Mouse (Mus musculus) hindlimb bud, embryonic 11.5 days (tissue): ENCODE results near the gene Cldn24.
"Not testable (repeated sequence)": the region's sequence is repeated elsewhere in the genome, so short reads cannot be mapped to it uniquely, and the experiment has no call there.

Experiments
- DNase-seq: peaks from one replicate; pipeline ENCODE4 v3.0.0-alpha.2; 2012; ENCODE audit warnings: low read depth, low spot score; ENCODE audit errors: extremely low spot score

Gene Cldn24

GRCm38 (mm10) chr8:47821843-47822242, at the start of gene Cldn24:
Gene Cldn24 (plus strand): TSS chr8:47822143.
- DNase-seq: no peak

DNA sequence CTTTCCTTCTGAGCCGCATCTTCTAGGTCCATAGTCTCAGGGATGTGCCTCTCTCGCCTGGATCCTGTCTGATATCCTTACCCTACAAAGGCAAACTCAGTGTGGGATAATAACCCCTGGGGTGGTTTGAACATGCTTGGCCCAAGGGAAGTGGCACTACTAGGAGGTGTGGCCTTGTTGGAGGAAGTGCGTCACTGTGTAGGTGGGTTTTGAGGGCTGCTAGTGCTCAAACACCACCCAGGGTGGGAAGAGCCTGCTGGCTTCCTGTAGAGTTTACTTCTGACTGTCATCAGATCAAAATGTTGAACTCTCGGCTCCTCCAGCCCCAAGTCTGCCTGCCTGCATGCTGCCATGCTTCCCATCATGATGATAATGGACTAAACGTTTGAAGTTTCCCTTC, 49.0 kb upstream of the Cldn24 start:
- DNase-seq: no peak

DNA sequence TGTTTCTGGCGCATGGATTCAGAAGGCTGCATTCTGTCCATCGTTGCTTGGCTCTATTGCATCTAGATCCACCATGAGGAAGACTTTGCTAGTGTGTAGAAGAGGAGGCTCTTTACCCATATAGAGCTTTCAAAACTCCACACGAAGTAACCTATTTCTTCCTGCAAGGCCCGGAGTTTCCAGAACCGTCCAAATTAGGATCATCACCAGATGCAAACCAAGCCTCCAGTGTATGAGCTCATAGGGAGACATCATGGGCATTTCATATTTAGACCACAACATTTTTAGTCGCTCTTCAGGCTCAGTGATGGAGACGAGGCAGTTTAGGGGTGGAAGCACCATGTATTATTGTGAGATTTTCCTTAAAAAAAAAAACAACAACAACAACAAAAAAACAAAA, 44.5 kb upstream of the Cldn24 start:
- DNase-seq: no peak

DNA sequence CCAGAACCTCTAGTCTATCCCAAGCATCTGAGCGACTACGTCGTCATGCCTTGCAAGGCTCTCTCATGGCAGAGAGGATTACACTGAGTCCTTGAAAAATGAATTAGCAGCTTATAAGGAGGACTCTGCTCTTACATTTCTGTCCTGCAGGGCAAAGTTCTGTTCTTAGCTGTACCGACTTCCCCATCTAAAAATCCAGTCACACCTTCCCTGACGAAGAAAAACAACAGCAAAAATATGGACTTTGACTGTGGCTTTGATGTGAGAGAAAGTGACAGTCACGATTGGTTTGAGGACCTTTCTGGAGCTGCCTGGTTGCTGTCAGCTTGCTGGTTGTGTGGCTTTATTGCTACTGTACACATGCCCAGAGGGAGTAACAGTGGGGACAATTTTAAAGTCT, 42.4 kb upstream of the Cldn24 start:
- DNase-seq: no peak

DNA sequence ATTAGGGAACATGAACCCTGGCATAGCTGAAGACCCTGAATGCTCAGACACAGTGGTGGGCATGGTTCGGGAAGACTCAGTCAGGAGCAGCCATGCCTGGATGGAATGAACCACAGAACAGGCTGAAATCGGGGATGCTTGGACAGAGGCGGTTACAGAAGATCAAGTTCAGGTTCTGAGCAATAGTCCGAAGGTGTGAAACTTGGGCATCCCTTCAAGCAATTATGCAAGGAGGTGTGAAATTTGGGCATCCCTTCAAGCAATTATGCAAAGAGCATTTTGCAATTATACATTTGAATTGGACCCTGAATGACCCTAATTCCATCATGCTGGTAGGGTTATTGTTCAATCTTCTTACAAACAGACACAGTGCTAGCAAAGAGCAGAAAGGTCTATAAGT, 40.1 kb upstream of the Cldn24 start:
- DNase-seq: no peak

DNA sequence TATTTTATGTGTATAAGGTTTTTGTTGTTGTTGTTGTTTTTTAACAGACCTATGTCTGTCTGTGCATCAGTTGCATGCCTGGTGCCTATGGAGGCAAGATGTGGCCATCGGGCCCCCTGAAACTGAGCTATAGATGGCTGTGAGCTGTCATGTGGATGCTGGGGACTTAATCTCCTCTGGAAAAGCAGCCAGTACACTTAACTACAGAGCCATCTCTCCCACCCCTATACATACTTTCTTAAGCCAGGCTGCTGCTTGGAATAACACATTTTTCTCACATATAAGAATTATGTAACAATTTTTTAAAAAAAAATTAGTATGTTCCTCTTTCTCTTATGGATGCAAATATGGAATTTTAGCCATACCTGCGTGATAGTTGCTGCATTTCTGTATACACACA, 38.4 kb upstream of the Cldn24 start:
- DNase-seq: no peak

GRCm38 (mm10) chr8:47783944-47784343, 38.0 kb upstream of the Cldn24 start:
- no peak for DNase-seq

DNA sequence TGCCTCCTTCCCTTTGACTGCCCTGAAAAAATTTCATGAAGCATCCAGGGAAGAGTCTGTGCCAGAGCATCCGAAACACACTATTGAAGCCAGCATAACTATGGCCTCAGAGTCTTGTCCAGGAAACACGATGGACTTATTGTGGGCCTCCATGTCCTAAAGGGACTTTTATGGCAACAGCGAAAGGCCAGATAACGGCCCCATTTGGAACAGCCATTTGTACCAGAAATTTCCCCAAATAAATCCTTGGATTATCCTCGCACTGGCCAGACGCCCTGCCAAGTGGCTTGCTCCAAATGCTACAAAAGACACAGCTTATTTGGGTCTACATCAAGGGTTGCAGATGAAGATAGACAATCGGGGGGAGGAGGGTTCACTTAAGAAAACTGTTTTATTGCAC, 37.5 kb upstream of the Cldn24 start:
- DNase-seq: no peak

DNA sequence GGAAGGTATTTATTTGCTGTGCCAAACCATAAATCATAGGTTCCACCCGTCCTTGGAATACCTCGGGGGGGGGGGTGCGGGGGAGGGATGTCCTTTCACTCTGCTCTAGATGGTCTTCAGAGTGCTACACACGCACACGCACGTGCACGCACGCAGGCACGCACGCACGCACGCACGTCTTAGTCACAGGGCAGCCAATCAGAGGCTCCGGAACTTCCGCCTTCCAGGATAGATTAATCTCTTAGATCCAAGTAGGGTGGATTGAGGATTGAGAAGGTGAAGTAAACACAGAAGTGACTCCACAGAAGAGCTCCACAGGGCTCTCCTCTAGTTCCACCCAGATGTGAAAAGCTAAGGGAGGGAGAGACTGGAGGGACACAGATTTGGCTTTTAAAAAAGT, 35.6 kb upstream of the Cldn24 start:
- no peak for DNase-seq

GRCm38 (mm10) chr8:47787705-47788104, 34.2 kb upstream of the Cldn24 start:
- peak; percentile 20 for DNase-seq

DNA sequence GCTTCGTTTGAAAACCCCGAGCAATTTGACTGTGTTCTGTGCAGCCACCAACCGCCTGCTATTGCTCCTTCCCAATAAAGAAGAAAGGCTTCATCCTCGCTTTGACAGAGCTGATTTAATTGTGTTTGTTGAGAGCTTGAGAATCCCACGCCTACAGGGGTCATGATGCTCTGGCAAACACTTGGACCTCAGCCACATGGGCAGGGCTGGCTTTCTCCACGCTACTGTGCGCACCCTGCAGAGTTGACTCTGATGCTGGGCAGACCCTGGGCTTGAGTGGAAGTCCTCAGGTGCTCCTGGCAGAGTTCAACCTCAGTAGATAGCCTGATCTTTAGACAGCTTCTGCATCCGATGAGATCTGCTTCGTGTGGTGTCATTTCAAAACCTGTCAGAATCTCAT, 30.0 kb upstream of the Cldn24 start:
- no peak for DNase-seq

GRCm38 (mm10) chr8:47799438-47799837, 22.5 kb upstream of the Cldn24 start:
- no peak for DNase-seq

- no peak for DNase-seq
Measured at GRCm38 (mm10) chr8:47802349-47802748, 19.6 kb upstream of the Cldn24 start.

- DNase-seq: no peak
Measured at GRCm38 (mm10) chr8:47804262-47804661, 17.7 kb upstream of the Cldn24 start.

- DNase-seq: no peak
Measured at GRCm38 (mm10) chr8:47809970-47810665, 11.8 kb upstream of the Cldn24 start.

GRCm38 (mm10) chr8:47810666-47811015, 11.3 kb upstream of the Cldn24 start:
- DNase-seq: no peak

DNA sequence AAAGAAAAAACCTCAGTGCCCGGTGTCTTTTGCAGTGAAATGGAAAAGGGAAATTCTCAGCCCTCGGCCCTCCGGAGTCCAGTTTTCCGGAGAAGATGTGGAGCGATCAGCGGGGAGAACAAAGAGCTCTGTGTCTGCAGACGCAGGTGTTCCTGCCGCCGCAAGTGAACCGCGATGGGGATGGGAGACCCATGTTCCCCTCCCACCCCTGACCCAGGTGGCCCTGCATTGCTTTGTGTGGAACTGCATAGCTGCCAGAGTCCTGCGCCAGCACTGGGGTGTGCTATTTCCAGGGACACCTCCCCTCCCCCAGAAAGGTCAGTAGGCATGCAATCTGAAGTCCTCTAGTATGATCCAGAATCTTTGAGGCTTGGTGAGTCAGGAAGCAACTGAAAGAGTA, 10.7 kb upstream of the Cldn24 start:
- DNase-seq: no peak

DNA sequence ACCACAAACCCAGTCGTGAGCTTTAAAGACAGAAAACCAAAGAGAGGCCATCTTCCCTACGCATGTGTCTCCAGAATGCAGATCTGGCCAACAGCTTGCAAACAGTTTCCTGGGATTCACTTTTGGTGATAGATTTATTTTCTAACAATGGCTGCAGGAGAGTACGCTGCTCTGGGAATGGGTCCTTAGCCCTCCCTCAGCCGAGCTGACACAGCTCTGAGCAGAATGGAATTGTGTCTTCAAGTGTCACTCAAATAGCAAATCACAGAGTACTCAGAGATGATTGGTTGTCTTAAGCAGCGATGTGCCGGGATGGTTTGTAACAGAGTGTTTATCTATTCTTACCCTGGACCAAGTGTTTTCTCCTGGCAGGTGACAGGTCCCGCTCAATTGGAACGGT, 2.9 kb upstream of the Cldn24 start:
- DNase-seq: no peak

DNA sequence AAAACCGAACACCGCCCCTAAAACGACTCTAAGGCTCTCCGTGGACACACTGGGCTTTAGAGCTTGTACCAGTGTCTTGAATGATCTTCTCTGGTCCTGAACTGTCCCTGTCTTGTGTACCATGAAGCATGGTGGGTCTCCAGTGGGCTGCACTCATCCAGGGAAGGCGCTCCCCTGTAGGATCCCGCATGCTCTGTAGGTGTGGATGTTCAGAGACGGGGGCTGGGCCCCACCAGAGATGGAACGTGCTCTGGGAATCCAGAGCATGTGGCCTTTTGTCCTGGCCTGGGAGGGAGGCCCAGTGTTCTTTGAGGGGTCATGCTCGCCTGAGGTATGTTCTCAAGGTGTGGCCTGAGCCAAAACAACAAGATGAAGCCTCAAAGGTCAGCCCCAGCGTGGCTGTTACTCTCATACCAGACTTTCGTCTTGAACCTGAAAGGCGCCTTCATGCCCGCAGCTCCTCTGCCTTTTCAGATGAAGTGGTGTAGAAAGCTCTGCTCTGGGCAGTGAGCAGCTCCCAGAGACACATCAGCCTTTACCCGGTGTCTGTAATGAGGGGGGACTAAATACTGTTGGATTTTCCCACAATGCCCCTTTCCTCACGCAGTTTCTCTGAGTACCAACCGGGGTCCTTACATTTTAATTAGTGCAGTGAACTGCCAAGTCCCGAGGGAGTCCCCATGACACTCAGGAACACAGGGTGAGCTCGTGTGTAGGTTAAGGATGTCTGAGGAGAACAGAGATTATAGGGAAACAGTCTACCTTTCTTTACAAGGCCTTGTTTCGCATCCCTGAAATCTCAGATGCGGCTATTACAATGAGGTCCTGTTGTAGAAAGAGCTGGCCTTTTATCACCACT, 800 bp upstream of the Cldn24 start:
- no peak for DNase-seq

- DNase-seq: not testable (repeated sequence)
Measured at GRCm38 (mm10) chr8:47822541-47822940, 598 bp downstream of the Cldn24 start.

DNA sequence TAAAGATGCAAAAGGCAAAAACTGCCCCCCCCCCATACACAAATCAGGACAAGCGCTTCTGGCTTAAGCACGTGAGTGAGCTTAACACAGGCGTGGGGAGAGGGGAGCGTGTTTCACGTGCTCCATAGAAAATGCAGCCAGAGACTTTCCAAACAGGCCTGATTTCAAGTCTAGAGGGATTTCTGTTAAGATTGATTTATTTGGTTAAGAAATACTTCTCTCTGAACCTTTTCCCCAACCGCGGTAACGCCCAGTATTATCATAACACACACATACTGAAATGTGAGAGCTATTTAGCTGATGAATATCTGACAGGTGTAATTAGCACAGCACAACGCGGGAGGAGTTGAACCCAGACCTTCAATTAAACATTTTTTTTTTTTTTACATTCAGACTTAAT, 1.8 kb downstream of the Cldn24 start:
- DNase-seq: no peak

DNA sequence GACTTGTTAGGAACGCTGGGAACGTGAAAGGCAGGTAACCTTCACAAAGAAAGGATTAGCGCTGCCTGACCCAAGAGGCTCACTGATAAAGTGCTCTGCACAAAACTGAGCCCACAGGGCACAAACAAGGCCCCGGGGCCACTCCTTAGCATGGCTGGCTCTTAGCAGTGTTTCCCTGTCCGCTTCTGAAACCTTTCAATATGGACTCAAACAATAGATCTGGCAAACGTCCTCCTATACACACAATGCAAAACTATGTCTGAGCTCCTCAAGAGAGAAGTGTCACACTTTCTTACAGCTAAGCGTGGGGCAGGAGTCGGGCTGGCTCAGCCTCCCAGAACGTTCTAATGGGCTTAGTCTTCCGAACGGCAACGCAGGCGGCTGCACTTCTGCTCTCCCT, 2.2 kb downstream of the Cldn24 start, which contains the start of gene Cldn22:
TSS of gene Cldn22 (plus strand) at position 301 of the 400 bp plus-strand sequence.
- no peak for DNase-seq
